Mouse (Mus musculus) CH12.LX (cell line): Measurements from ENCODE around the gene Dgkd. TPM values are rescaled to one million over a fixed set of nuclear protein-coding genes. Genes with fewer than 3 reads are reported as not detected.

Experiments
- DNase-seq: peaks from one replicate; pipeline ENCODE4 v3.0.0-alpha.2; 2013; ENCODE audit errors: extremely low read depth
- H3K27ac ChIP-seq: 2 replicates; pipeline ENCODE4 v1.5.1; 2012; ENCODE audit warnings: low read depth, mild to moderate bottlenecking, control low read depth, moderate library complexity; ENCODE audit not compliant: insufficient read depth
- H3K27me3 ChIP-seq: replicated peaks from 2 replicates; pipeline ENCODE3; 2012; ENCODE audit warnings: inconsistent platforms
- H3K36me3 ChIP-seq, 2 experiments: replicated peaks in 1 of 2; 2 replicates each; pipeline versions ENCODE3 to v1.6.1; 2012; ENCODE audit warnings: inconsistent platforms in 1 of 2, low read length in 1 of 2, mild to moderate bottlenecking in 1 of 2, mixed read lengths in 1 of 2, moderate library complexity in 1 of 2; ENCODE audit not compliant: control insufficient read depth in 1 of 2, insufficient read depth in 1 of 2
- H3K4me1 ChIP-seq, 2 experiments: 2 replicates each; pipeline ENCODE4 v1.6.1; 2012; ENCODE audit warnings: inconsistent platforms in 1 of 2, moderate library complexity in 1 of 2; ENCODE audit not compliant: insufficient read depth in 2 of 2, control insufficient read depth in 1 of 2
- H3K4me2 ChIP-seq: 2 replicates; pipeline ENCODE4 v1.6.1; 2012; ENCODE audit warnings: low read depth, mild to moderate bottlenecking, control low read depth; ENCODE audit not compliant: poor library complexity, insufficient read depth, severe bottlenecking
- H3K4me3 ChIP-seq, 3 experiments: fragments of 150-350 bp in 1 of 3; sonication (generic) in 1 of 3; replicated peaks in 1 of 3; 2 replicates each; pipeline versions ENCODE3 to v1.5.1; 2011 to 2012; ENCODE audit warnings: low read depth in 2 of 3, low read length in 2 of 3, mild to moderate bottlenecking in 2 of 3, moderate library complexity in 2 of 3, control low read depth in 1 of 3, improper control_type of control experiment in 1 of 3, inconsistent platforms in 1 of 3, mixed read lengths in 1 of 3; ENCODE audit not compliant: poor library complexity in 1 of 3
- H3K79me2 ChIP-seq: replicated peaks from 2 replicates; pipeline ENCODE4 v1.6.1; 2012; ENCODE audit warnings: mild to moderate bottlenecking, moderate library complexity; ENCODE audit not compliant: control insufficient read depth, poor library complexity, insufficient read depth, severe bottlenecking; ENCODE audit errors: extremely low read depth
- H3K9ac ChIP-seq: 2 replicates; pipeline ENCODE4 v1.6.1; 2012; ENCODE audit warnings: low read depth, mild to moderate bottlenecking, control low read depth, moderate library complexity; ENCODE audit not compliant: insufficient read depth
- H3K9me3 ChIP-seq: replicated peaks from 2 replicates; pipeline ENCODE3; 2012; ENCODE audit warnings: low read length, inconsistent platforms, mixed read lengths
- CHD1 ChIP-seq: IDR thresholded peaks from 2 replicates; pipeline ENCODE4 v1.6.1; 2012; ENCODE audit warnings: low read depth, low read length, improper control_type of control experiment, inconsistent platforms
- CHD2 ChIP-seq: IDR thresholded peaks from 2 replicates; pipeline ENCODE4 v1.6.1; 2011; ENCODE audit warnings: low read length, improper control_type of control experiment
- ELF1 ChIP-seq: IDR thresholded peaks from 2 replicates; pipeline ENCODE4 v1.6.1; 2014; ENCODE audit warnings: low read depth, mild to moderate bottlenecking, inconsistent platforms, low read length, improper control_type of control experiment
- EP300 ChIP-seq: IDR thresholded peaks from 2 replicates; pipeline ENCODE4 v1.6.1; 2011; ENCODE audit warnings: low read length, improper control_type of control experiment
- ETS1 ChIP-seq: conservative IDR thresholded peaks from 2 replicates; pipeline ENCODE4 v1.6.1; 2012; ENCODE audit warnings: low read depth, mild to moderate bottlenecking, inconsistent platforms, low read length, improper control_type of control experiment, moderate library complexity
- JUND ChIP-seq: conservative IDR thresholded peaks from 2 replicates; pipeline ENCODE4 v1.6.1; 2011; ENCODE audit warnings: low read depth, low read length, improper control_type of control experiment
- KAT2A ChIP-seq: IDR thresholded peaks from 2 replicates; pipeline ENCODE4 v1.6.1; 2012; ENCODE audit warnings: low read length, improper control_type of control experiment, inconsistent platforms; ENCODE audit not compliant: insufficient replicate concordance
- MEF2A ChIP-seq: IDR thresholded peaks from 2 replicates; pipeline ENCODE4 v1.6.1; 2014; ENCODE audit warnings: low read depth, mild to moderate bottlenecking, inconsistent platforms, low read length, improper control_type of control experiment, borderline replicate concordance
- MXI1 ChIP-seq: IDR thresholded peaks from 2 replicates; pipeline ENCODE4 v1.6.1; 2011; ENCODE audit warnings: mild to moderate bottlenecking, low read depth, low read length, improper control_type of control experiment
- MYC ChIP-seq: IDR thresholded peaks from 2 replicates; pipeline ENCODE4 v1.6.1; 2011; ENCODE audit warnings: low read depth, mild to moderate bottlenecking, improper control_type of control experiment, low read length
- NELFE ChIP-seq: IDR thresholded peaks from 2 replicates; pipeline ENCODE4 v1.6.1; 2011; ENCODE audit warnings: low read depth, low read length, improper control_type of control experiment
- NRF1 ChIP-seq: IDR thresholded peaks from 2 replicates; pipeline ENCODE4 v1.6.1; 2014; ENCODE audit warnings: low read depth, mild to moderate bottlenecking, inconsistent platforms, low read length, improper control_type of control experiment, moderate library complexity
- PAX5 ChIP-seq: IDR thresholded peaks from 2 replicates; pipeline ENCODE4 v1.6.1; 2012; ENCODE audit warnings: low read length, inconsistent platforms, mixed read lengths
- POLR2A ChIP-seq: IDR thresholded peaks from 2 replicates; pipeline ENCODE4 v1.6.1; 2011; ENCODE audit warnings: low read depth, mild to moderate bottlenecking, improper control_type of control experiment, low read length
- POLR2AphosphoS2 ChIP-seq: IDR thresholded peaks from 2 replicates; pipeline ENCODE4 v1.6.1; 2011; ENCODE audit warnings: low read depth, low read length, improper control_type of control experiment
- RCOR1 ChIP-seq: conservative IDR thresholded peaks from 2 replicates; pipeline ENCODE4 v1.6.1; 2012; ENCODE audit warnings: low read depth, mild to moderate bottlenecking, inconsistent platforms, low read length, improper control_type of control experiment
- TBP ChIP-seq: conservative IDR thresholded peaks from 2 replicates; pipeline ENCODE4 v1.6.1; 2011; ENCODE audit warnings: low read depth, low read length, improper control_type of control experiment
- TCF12 ChIP-seq: IDR thresholded peaks from 2 replicates; pipeline ENCODE4 v1.6.1; 2014; ENCODE audit warnings: low read depth, mild to moderate bottlenecking, inconsistent platforms, low read length, improper control_type of control experiment
- UBTF ChIP-seq: IDR thresholded peaks from 2 replicates; pipeline ENCODE4 v1.6.1; 2012; ENCODE audit warnings: low read depth, mild to moderate bottlenecking, inconsistent platforms, low read length, improper control_type of control experiment, moderate library complexity
- ZKSCAN1 ChIP-seq: IDR thresholded peaks from 2 replicates; pipeline ENCODE4 v1.6.1; 2012; ENCODE audit warnings: low read depth, inconsistent platforms, low read length, improper control_type of control experiment, borderline replicate concordance
- ZMIZ1 ChIP-seq: IDR thresholded peaks from 2 replicates; pipeline ENCODE4 v1.6.1; 2012; ENCODE audit warnings: low read depth, mild to moderate bottlenecking, inconsistent platforms, low read length, improper control_type of control experiment
- ZNF384 ChIP-seq: IDR thresholded peaks from 2 replicates; pipeline ENCODE4 v1.6.1; 2012; ENCODE audit warnings: low read depth, low read length, improper control_type of control experiment, inconsistent platforms
- dilution Hi-C: fragments of 300-500 bp; cut with MboI; formaldehyde crosslinking; loops from 2 replicates; pipeline ENCODE4 v1.14.3; 2020; ENCODE audit warnings: low sequenced_read_pairs; ENCODE audit not compliant: extremely low pct_unique_long_range_greater_than_20kb, extremely low pct_ligation_motif_present
- in situ Hi-C: fragments of 300-500 bp; cut with MboI; formaldehyde crosslinking; loops from 3 replicates; pipeline ENCODE4 v1.14.3; 2019; ENCODE audit warnings: low sequenced_read_pairs, low pct_ligation_motif_present, low pct_unique_long_range_greater_than_20kb, mixed read lengths
- polyA plus RNA-seq: library from polyadenylated mRNA; unstranded; fragments of >175 nt; gene quantifications from 2 replicates; pipeline ENCODE4 v1.2.1, GENCODE M21; 2012; ENCODE audit warnings: low read depth; ENCODE audit not compliant: insufficient read length
- total RNA-seq, 2 experiments: library from RNA; depleted of rRNA; stranded (reverse); fragments of 300-350 nt in 1 of 2; fragments of >200 nt in 1 of 2; gene quantifications; 2 replicates each; pipeline ENCODE4 v1.2.3; 2012 to 2014

The Dgkd gene
- total and polyA plus RNA-seq, 3 experiments: 57.5 to 89.9 (median 73.8) TPM

- Histone ChIP-seq H3K36me3 (peaks cover 23 to 81% of the 10 kb centered on the region in 2 experiments), H3K4me1 (peaks cover 2 to 66% of the 10 kb centered on the region in 2 experiments; a peak in 3 of 4 replicates)
- DNase-seq: no peak
These were observed 56.5 kb downstream of the Dgkd start for GRCm38 (mm10) chr1:87909565-87909964.

GRCm38 (mm10) chr1:87910428-87910827 lies 57.3 kb downstream of the Dgkd start:
- Histone ChIP-seq H3K9ac (no peak overlapping the region), H3K4me3 (no peak overlapping the region), H3K4me1 (peaks cover 2 to 68% of the 10 kb centered on the region in 2 experiments; a peak in 3 of 4 replicates), H3K4me2 (no peak overlapping the region), H3K27ac (no peak overlapping the region), H3K79me2 (peaks cover 28% of the 10 kb centered on the region), H3K27me3 (no peaks in the 10 kb centered on the region), H3K9me3 (no peaks in the 10 kb centered on the region), H3K36me3 (peaks cover 29 to 89% of the 10 kb centered on the region in 2 experiments)
- in situ Hi-C loops: no loop called here
- DNase-seq: no peak
- dilution Hi-C loops: no loop called here
- TF ChIP-seq TCF12: no peak
- TF ChIP-seq KAT2A: no peak
- no peak for TF ChIP-seq NRF1
- TF ChIP-seq NELFE: no peak
- no peak for TF ChIP-seq CHD1
- TF ChIP-seq MXI1: no peak
- no peak for TF ChIP-seq EP300
- no peak for TF ChIP-seq POLR2A
- no peak for TF ChIP-seq RCOR1
- no peak for TF ChIP-seq PAX5
- no peak for TF ChIP-seq TBP
- TF ChIP-seq MYC: no peak
- no peak for TF ChIP-seq CHD2
- no peak for TF ChIP-seq ZKSCAN1
- no peak for TF ChIP-seq ELF1
- no peak for TF ChIP-seq MEF2A
- TF ChIP-seq ZNF384: no peak

More at GRCm38 (mm10) chr1:87909565-87909964, 56.5 kb downstream of the Dgkd start:
- Histone ChIP-seq H3K4me2 (no peak overlapping the region), H3K9ac (no peak overlapping the region), H3K27ac (no peak overlapping the region), H3K79me2 (peaks cover 26% of the 10 kb centered on the region), H3K27me3 (no peaks in the 10 kb centered on the region), H3K9me3 (no peaks in the 10 kb centered on the region), H3K4me3 (no peak overlapping the region)
- dilution Hi-C loops (no loop called here), in situ Hi-C loops (no loop called here)
- TF ChIP-seq ZMIZ1 (no peak), TCF12 (no peak), ETS1 (no peak), EP300 (no peak), POLR2AphosphoS2 (no peak), JUND (no peak), ZNF384 (no peak), RCOR1 (no peak), UBTF (no peak)
